Comparison of ENCODE assay signal across 20 mouse cellular contexts in the genomic region with DNA sequence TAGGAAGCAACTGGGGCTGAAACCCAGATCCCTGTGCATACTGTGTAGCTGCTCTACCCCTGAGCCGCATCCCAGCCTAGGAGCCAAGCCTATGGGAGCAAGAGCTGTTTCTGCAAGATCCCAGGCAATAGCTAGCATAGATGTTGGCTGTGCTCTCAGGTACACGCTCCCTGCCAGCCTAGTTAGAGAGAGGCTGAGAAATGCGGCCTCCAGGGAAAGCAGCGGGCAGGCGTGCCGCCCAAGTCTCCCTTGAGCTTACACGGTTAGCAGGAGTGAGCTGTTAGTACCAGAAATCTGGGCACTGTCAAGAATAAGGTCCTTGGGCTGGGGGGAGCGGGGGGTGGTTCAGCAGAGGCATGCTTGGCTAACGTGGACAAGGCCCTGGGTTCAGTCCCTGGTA. TPM values are rescaled to one million over a fixed set of nuclear protein-coding genes. Genes with fewer than 3 reads are reported as not detected.
"Had no signal": no experiment of that assay in that cellular context is flagged by ENCODE, and none has a peak within 500 bp of the region (broad histone marks: within the 10 kb centered on the region; RNA-seq: fewer than 3 reads in every experiment).

No protein-coding gene starts in this region.

- H3K9me3 ChIP-seq: midbrain, embryonic 10.5 days; midbrain, embryonic 12.5 days; midbrain, embryonic 15.5 days; neural tube, embryonic 13.5 days; neural tube, embryonic 15.5 days had no signal

- H3K9ac ChIP-seq: lung, embryonic 14.5 days; midbrain, embryonic 12.5 days; midbrain, embryonic 15.5 days; neural tube, embryonic 13.5 days; neural tube, embryonic 15.5 days had no signal

- ATAC-seq: midbrain, embryonic 15.5 days had no signal

- H3K4me3 ChIP-seq: midbrain, embryonic 10.5 days; midbrain, embryonic 12.5 days; midbrain, embryonic 15.5 days; myocyte; neural tube, embryonic 13.5 days; neural tube, embryonic 15.5 days had no signal

- H3K4me2 ChIP-seq: lung, embryonic 14.5 days; midbrain, embryonic 12.5 days; midbrain, embryonic 15.5 days; neural tube, embryonic 13.5 days; neural tube, embryonic 15.5 days had no signal

- H3K27me3 ChIP-seq: midbrain, embryonic 12.5 days; midbrain, embryonic 15.5 days; neural tube, embryonic 13.5 days; neural tube, embryonic 15.5 days had no signal

- DNase-seq: lung, adult 18-20 months; lung, embryonic 14.5 days; lung, postnatal 10 days; lung, postnatal 4 days; retina, postnatal 1 day; right cerebral cortex, adult 18-20 months; right cerebral cortex, postnatal 25 days; right cerebral cortex, postnatal 4 days; spleen, adult 18-20 months; thymus, adult 18-20 months; thymus, postnatal 14 days; thymus, postnatal 36 days had no signal

- H3K4me1 ChIP-seq: midbrain, embryonic 10.5 days; midbrain, embryonic 12.5 days; midbrain, embryonic 15.5 days had no signal

- H3K27ac ChIP-seq: midbrain, embryonic 10.5 days; midbrain, embryonic 12.5 days; midbrain, embryonic 15.5 days; neural tube, embryonic 13.5 days; neural tube, embryonic 15.5 days had no signal

RNA-seq across cellular contexts. Expression of a gene that starts 20.5 kb away (rescaled TPM):
- total RNA-seq: megakaryocyte, adult 5-6 weeks; megakaryocyte-erythroid progenitor cell, adult 5-6 weeks had no signal
- polyA plus RNA-seq: midbrain, embryonic 15.5 days; neural tube, embryonic 13.5 days; neural tube, embryonic 15.5 days had no signal

RNA-seq across cellular contexts. Expression of a gene that starts 36.9 kb away (rescaled TPM):
- total RNA-seq: megakaryocyte, adult 5-6 weeks; megakaryocyte-erythroid progenitor cell, adult 5-6 weeks had no signal
